Mouse (Mus musculus): ENCODE data around the gene Ralgapb. TPM values are rescaled to one million over a fixed set of nuclear protein-coding genes. Genes with fewer than 3 reads are reported as not detected.

Gene Ralgapb
- total and polyA plus RNA-seq, 3 experiments, result 14.6 to 34.5 (median 33.7) TPM

- H3K4me1 ChIP-seq (ENCODE audit: control insufficient read depth, insufficient read depth, low read length), result no peaks in the 10 kb centered on the region
- no peak overlapping the region for H3K9ac ChIP-seq (ENCODE audit: low read depth, low read length)
- TF ChIP-seq POLR2A (IDR thresholded peaks at IDR 0.05; ENCODE audit: insufficient read depth, low read depth, low read length) (no peak), EP300 (IDR thresholded peaks at IDR 0.05; ENCODE audit: insufficient read depth, low read depth, low read length) (no peak), CTCF (IDR thresholded peaks at IDR 0.05) (no peak)
- 63% methylated on average over 5 of the region's 5 CpGs for WGBS
- no peak for DNase-seq
- H3K36me3 ChIP-seq (ENCODE audit: control insufficient read depth, insufficient read depth, low read length), result no peaks in the 10 kb centered on the region
- no peaks in the 10 kb centered on the region for H3K79me2 ChIP-seq (replicated peaks; ENCODE audit: control insufficient read depth, insufficient read depth, low read length)
- H3K27me3 ChIP-seq (ENCODE audit: control insufficient read depth, insufficient read depth, low read length), result no peaks in the 10 kb centered on the region
- H3K27ac ChIP-seq, result no peak overlapping the region
- intact Hi-C loops (cut with DNase I), result no loop called here
- no peak overlapping the region for H3K4me3 ChIP-seq
These were observed 42.0 kb upstream of the Ralgapb start for GRCm38 (mm10) chr2:158367654-158368053.

GRCm38 (mm10) chr2:158368313-158368712 is 41.3 kb upstream of the Ralgapb start:
- intact Hi-C loops (cut with DNase I), result no loop called here
- TF ChIP-seq POLR2A (IDR thresholded peaks at IDR 0.05; ENCODE audit: insufficient read depth, low read depth, low read length), result no peak
- no peak for TF ChIP-seq CTCF (IDR thresholded peaks at IDR 0.05)
- H3K9ac ChIP-seq (ENCODE audit: low read depth, low read length), result no peak overlapping the region
- no peak for DNase-seq
- no peaks in the 10 kb centered on the region for H3K79me2 ChIP-seq (replicated peaks; ENCODE audit: control insufficient read depth, insufficient read depth, low read length)
- H3K27ac ChIP-seq, result no peak overlapping the region
- H3K4me3 ChIP-seq, result no peak overlapping the region
- 88% methylated on average over 8 of the region's 8 CpGs for WGBS
- no peaks in the 10 kb centered on the region for H3K4me1 ChIP-seq (ENCODE audit: control insufficient read depth, insufficient read depth, low read length)
- H3K27me3 ChIP-seq (ENCODE audit: control insufficient read depth, insufficient read depth, low read length), result no peaks in the 10 kb centered on the region
- H3K36me3 ChIP-seq (ENCODE audit: control insufficient read depth, insufficient read depth, low read length), result no peaks in the 10 kb centered on the region

GRCm38 (mm10) chr2:158369474-158370172 is 40.0 kb upstream of the Ralgapb start:
- Histone ChIP-seq H3K79me2 (replicated peaks; ENCODE audit: control insufficient read depth, insufficient read depth, low read length) (no peaks in the 10 kb centered on the region), H3K27ac (no peak overlapping the region), H3K9ac (ENCODE audit: low read depth, low read length) (no peak overlapping the region), H3K4me1 (ENCODE audit: control insufficient read depth, insufficient read depth, low read length) (no peaks in the 10 kb centered on the region), H3K36me3 (ENCODE audit: control insufficient read depth, insufficient read depth, low read length) (no peaks in the 10 kb centered on the region), H3K4me3 (no peak overlapping the region), H3K27me3 (ENCODE audit: control insufficient read depth, insufficient read depth, low read length) (no peaks in the 10 kb centered on the region; the same call in 1 of the 2 replicates)
- 85% methylated on average over 3 of the region's 3 CpGs for WGBS
- TF ChIP-seq CTCF (IDR thresholded peaks at IDR 0.05) (no peak), EP300 (IDR thresholded peaks at IDR 0.05; ENCODE audit: insufficient read depth, low read depth, low read length) (no peak), POLR2A (IDR thresholded peaks at IDR 0.05; ENCODE audit: insufficient read depth, low read depth, low read length) (no peak)
- intact Hi-C loops (cut with DNase I), result no loop called here
- DNase-seq, result no peak

- no peaks in the 10 kb centered on the region for H3K36me3 ChIP-seq (ENCODE audit: control insufficient read depth, insufficient read depth, low read length)
- no peak overlapping the region for H3K4me3 ChIP-seq
- TF ChIP-seq POLR2A (IDR thresholded peaks at IDR 0.05; ENCODE audit: insufficient read depth, low read depth, low read length) (no peak), EP300 (IDR thresholded peaks at IDR 0.05; ENCODE audit: insufficient read depth, low read depth, low read length) (no peak), CTCF (IDR thresholded peaks at IDR 0.05) (no peak)
- intact Hi-C loops (cut with DNase I), result no loop called here
- no peaks in the 10 kb centered on the region for H3K79me2 ChIP-seq (replicated peaks; ENCODE audit: control insufficient read depth, insufficient read depth, low read length)
- DNase-seq, result no peak
- peaks cover under 1% of the 10 kb centered on the region; the same call in 1 of the 2 replicates for H3K27me3 ChIP-seq (ENCODE audit: control insufficient read depth, insufficient read depth, low read length)
- no peak overlapping the region for H3K9ac ChIP-seq (ENCODE audit: low read depth, low read length)
- no peaks in the 10 kb centered on the region for H3K4me1 ChIP-seq (ENCODE audit: control insufficient read depth, insufficient read depth, low read length)
- WGBS, result 29% methylated on average over 5 of the region's 5 CpGs
- no peak overlapping the region for H3K27ac ChIP-seq
These were observed 39.5 kb upstream of the Ralgapb start for GRCm38 (mm10) chr2:158370173-158370550.

GRCm38 (mm10) chr2:158373061-158373460 is 36.6 kb upstream of the Ralgapb start:
- Histone ChIP-seq H3K27me3 (ENCODE audit: control insufficient read depth, insufficient read depth, low read length) (peaks cover 6% of the 10 kb centered on the region), H3K27ac (no peak overlapping the region), H3K4me3 (no peak overlapping the region), H3K36me3 (ENCODE audit: control insufficient read depth, insufficient read depth, low read length) (no peaks in the 10 kb centered on the region), H3K4me1 (ENCODE audit: control insufficient read depth, insufficient read depth, low read length) (no peaks in the 10 kb centered on the region), H3K79me2 (replicated peaks; ENCODE audit: control insufficient read depth, insufficient read depth, low read length) (no peaks in the 10 kb centered on the region), H3K9ac (ENCODE audit: low read depth, low read length) (no peak overlapping the region)
- WGBS, result 40% methylated on average over 5 of the region's 5 CpGs
- TF ChIP-seq CTCF (IDR thresholded peaks at IDR 0.05), result no peak
- TF ChIP-seq POLR2A (IDR thresholded peaks at IDR 0.05; ENCODE audit: insufficient read depth, low read depth, low read length), result no peak
- no peak for TF ChIP-seq EP300 (IDR thresholded peaks at IDR 0.05; ENCODE audit: insufficient read depth, low read depth, low read length)
- DNase-seq, result no peak
- intact Hi-C loops (cut with DNase I), result no loop called here

- WGBS, result 67% methylated on average over 7 of the region's 7 CpGs
- Histone ChIP-seq H3K9ac (ENCODE audit: low read depth, low read length) (no peak overlapping the region), H3K4me1 (ENCODE audit: control insufficient read depth, insufficient read depth, low read length) (no peaks in the 10 kb centered on the region), H3K27ac (no peak overlapping the region), H3K36me3 (ENCODE audit: control insufficient read depth, insufficient read depth, low read length) (no peaks in the 10 kb centered on the region), H3K27me3 (ENCODE audit: control insufficient read depth, insufficient read depth, low read length) (peaks cover 6% of the 10 kb centered on the region), H3K79me2 (replicated peaks; ENCODE audit: control insufficient read depth, insufficient read depth, low read length) (no peaks in the 10 kb centered on the region), H3K4me3 (no peak overlapping the region)
- intact Hi-C loops (cut with DNase I), result no loop called here
- TF ChIP-seq POLR2A (IDR thresholded peaks at IDR 0.05; ENCODE audit: insufficient read depth, low read depth, low read length) (no peak), EP300 (IDR thresholded peaks at IDR 0.05; ENCODE audit: insufficient read depth, low read depth, low read length) (no peak), CTCF (IDR thresholded peaks at IDR 0.05) (no peak)
- DNase-seq, result no peak
These were observed 36.1 kb upstream of the Ralgapb start for GRCm38 (mm10) chr2:158373516-158373915.
